Mouse (Mus musculus) B cell, adult 2 months (primary cell): ENCODE data around the gene Glo1.
"Not testable (repeated sequence)": the region's sequence is repeated elsewhere in the genome, so short reads cannot be mapped to it uniquely, and the experiment has no call there.

Experiments used
- DNase-seq, 2 experiments: peaks; one replicate each; pipeline ENCODE4 v3.0.0; 2022

The Glo1 gene

DNA sequence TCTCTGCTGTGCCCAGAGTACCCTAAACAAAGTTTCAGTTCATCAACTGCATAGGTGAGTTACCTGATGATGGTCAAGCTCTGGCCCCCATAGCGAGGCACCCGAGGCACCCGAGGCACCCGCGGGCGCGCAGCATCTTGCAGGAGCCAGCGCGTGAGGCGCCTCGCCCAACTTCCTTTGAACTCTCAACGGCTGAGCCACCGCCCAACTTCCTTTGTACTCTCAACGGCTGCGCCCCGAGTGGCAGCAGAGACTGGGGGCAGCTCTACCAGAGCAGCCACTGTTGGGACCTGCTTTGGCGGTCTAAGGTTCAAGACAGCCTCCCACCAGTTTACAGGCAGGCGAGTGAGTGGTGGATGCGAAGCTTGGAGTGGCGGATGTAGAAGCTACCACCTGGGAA is at the start of gene Glo1:
Gene Glo1, minus strand, starts transcription at position 153 of the 400 bp plus-strand sequence.
- DNase-seq, result not testable (repeated sequence)

DNA sequence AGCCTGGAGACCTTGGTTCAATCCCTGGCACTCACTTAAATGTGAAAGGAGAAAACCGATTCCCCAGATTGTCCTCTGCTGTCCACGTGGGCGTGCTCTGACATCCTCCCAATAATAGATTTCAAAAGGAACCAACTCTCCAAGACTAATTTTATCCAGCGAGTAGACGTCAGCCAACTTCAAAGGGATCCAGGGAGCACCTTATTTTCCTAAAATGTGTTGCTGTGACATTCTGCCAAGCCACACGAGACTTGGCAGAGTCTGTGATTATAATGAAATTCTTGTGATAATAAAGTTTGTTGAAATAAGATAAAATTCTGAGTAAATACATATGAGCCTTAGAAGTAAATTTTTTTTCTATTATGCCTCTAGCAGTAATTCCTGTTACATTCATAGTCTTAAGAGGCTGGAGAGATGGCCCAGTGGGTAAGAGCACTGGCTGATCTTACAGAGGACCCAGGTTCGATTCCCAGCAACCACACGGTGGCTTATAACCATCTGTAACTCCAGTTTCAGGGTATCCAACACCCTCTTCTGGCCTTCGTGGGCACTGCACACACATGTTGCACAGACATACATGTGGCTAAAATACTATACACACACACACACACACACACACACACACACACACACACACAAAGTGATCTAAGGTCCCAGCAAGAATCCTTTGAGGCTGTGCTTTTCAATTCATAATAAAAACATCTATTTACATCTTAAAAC is 48.5 kb upstream of the Glo1 start:
- no peak for DNase-seq

DNA sequence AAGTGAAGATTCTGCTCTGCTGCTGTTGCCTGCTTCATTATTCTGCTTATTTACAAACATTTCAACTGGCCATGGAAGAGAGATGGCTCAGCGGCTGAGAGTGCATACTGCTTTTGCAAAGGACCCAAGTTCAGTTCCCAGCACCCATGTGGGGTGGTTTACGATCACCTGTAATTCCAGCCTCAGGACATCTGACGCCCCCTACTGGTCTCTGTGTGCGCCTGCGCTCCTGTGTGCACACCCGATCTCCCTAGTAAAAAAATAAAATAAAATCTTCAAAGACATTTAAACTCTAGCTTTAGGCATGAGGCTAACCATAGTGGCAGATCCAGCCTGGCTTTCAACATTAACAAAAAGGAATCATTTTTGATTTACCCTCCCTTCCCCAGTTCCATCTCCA is 46.4 kb upstream of the Glo1 start:
- DNase-seq, result peak in 1 of 2 experiments; percentile 12

DNA sequence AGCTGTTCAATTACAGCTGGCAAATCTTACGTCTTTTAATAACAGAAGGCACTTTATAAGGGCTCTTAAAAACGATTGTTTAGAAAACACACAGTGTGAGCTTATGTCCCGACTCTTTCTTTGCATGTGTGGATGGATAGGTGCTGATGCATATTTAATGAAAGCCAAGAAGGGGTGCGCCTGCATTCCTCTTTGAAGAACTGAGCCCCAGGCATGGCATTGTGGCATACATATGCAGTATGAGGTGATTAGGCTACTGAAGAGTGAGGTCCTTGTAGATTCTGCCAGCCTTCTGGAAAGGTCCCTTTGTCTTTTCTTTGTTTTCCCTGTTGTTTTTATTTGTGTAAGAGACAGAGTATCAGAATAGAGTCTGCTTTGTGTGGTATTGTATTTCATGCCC is 45.9 kb upstream of the Glo1 start:
- DNase-seq, result no peak

DNA sequence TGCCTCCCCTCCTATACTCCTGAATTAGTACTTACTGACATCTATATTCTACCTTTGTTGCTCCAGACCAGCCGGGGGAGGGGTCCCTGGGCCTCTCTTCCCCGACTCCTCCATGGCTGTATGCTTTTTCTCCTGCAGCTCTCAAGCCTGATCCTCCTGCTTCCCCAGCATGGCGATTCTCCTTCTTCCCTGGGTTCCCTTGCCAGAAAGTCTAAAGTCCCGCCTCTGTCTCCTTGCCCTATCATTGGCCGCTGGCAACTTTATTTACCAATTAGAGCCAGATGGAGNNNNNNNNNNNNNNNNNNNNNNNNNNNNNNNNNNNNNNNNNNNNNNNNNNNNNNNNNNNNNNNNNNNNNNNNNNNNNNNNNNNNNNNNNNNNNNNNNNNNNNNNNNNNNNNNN is 38.2 kb upstream of the Glo1 start:
- no peak for DNase-seq

DNA sequence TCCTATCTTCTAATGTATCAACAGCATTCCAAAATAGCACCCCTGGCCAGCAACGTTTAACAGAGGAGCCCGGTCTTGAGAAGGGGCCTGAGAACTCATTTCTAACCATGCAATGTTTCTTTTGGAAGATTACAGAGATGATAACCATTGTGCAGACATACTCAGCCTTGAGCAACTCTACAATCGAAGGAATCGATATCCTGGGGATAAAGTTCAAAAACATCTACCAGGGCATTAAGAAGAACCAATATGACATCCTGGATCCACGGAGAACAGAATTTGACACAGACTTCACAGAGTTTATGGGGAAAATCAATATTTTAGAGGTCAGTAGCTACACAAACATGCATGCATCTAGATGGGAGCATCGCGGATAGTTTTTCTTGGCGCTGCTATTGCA is 36.5 kb upstream of the Glo1 start:
- DNase-seq, result no peak

DNA sequence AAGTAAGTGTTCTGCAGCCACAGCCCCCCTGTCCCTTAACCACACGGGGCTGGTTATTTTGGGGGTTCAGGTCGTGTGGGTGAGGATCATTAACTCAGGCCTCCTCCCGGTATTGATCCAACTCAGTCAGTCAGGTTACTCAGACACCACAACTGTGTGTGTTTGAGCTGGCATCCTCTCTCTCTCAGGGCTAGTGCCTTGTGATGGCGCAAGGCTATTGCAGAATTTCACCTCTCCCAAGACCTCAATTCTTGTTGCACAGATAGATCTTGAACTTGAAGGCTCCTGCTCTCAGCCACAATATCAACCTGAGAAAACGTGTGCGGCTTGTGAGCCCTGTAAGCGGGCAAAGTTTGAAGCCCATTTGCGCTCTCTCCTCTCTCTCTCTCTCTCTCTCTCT is 35.5 kb upstream of the Glo1 start:
- no peak for DNase-seq

DNA sequence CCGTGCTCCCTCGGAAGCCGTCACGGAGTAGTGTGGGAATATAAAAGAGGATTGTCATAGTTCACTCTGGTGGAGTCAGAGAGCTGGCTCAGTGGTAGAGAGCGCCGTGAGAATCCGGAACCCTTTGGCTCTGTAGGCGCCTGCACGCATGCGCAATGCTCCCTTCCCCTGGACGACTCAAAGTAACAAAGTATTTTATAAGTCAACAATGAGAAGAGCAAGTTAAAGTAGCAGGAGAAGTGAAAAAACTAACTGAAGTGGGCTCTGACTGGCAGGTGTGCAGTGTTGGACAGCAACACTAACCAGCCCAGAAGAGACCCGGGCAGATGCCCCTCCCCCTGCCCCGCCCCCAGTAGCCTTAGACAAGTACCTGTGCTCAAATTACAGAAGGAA is 31.5 kb upstream of the Glo1 start:
- peak; percentile 74 to 76 for DNase-seq

DNA sequence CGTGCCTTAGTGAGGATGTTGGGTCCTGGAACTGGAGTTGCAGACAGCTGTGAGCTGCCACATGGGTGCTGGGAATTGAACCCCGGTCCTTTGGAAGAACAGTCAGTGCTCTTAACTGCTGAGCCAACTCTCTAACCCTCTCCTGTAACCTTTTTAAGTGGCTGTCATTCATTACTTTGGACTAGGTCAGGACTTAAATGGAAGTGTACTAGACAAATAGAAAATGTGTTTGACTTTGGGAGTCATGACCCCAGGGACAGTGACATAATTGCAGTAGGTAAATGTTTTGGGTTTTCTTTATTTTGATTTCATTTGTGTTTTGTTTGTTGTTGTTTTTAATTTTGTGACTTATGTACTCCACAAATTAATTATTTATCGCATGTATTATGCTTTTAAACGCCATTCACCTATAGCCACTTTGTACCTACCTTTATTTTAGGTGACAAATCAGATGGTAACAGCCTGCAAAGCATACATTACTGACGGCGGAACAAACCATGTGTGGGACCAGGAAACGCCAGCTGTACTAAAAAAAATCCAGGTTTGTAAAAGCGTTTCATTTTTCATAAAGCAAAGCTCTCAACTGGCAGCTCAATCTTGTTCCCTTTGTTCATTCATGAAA is 31.0 kb upstream of the Glo1 start:
- DNase-seq, result no peak

DNA sequence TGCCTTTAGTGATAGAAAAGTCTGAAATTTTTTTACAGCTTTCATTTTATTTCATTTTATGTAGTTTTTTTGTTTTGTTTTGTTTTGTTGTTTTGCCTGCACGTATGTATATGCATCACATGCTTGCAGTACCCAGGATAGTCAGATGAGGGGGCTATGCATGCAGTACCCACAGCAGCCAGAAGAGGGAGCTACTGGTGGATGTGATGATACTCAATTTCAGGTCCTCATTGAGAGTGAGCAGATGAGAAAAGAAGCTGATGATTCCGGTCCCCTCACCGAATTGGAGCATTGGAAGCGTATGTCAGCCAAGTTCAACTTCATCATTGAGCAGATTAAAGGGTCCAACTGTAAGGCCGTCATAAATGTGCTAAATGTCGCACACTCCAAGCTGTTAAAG is 26.3 kb upstream of the Glo1 start:
- DNase-seq, result peak; percentile 63 to 68

DNA sequence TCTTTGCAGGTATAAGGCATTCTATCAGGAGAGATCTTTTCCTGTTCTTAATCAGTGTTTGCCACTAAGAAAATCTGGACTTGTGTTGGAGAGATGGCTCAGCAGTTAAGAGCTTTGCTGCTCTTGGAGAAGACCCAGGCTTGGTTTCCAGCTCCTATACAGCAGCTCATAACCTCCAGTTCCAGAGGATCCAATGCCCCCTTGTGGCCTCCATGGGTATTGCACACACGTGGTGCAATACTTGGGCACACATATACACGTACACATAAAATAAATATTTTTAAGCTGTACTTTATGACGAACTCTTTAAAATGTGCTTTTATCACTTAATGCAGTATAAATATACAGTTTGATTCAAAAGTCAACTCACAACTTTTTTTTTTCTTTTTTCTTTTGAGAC is 22.1 kb upstream of the Glo1 start:
- peak; percentile 23 to 31 for DNase-seq

DNA sequence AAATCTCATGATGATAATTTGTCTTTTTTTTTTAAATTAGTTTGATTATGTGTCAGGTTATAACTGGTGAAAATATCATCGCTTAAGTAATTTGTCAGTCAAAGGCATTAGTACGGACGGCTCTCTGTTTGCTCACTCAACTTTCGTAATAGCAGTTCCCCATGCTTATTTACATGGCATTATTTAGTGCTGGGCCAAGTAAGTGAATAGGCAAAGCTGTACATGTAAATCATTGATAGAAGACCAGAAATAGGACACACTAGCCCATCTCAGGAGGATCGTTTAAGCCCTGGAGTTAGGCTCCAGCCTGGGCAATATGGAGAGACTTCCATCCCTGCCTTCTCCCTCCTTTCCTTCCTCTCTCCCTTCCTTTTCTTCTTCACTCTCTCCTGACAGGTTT is 14.2 kb upstream of the Glo1 start:
- no peak for DNase-seq

DNA sequence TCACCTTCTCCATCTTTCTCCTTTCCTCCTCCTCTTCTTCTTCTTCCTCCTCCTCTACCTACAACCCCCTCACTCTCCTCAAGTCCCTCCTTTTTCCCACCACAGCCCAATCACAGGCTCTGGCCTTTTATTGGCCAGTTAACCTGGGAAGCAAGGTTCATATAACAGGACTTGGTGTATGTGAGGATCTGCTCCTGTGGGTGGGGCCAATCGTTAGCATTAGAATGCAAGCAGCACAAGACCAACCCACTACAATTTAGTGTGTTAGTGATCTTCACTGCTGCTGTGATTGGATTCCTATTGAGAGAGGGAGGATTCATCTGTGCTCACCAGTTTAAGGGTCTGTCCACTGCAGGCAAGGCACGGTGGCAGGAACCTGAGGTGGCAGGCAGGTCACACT is 12.3 kb upstream of the Glo1 start:
- no peak for DNase-seq

DNA sequence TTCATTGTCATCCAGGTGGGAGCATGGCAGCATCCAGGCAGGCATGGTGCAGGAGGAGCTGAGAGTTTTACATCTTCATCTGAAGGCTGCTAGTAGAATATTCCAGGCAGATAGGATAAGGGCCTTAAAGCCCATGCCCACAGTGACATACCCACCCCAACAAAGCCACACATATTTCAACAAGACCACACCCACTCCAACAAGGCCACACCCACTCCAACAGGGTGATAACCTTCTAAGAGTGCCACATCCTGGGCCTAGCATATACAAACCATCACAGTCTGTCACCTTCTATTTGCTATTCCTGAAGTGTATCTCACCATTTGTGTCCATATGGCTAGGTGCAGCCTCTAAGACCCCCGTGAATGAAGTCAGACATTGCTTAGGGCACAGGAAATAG is 11.0 kb upstream of the Glo1 start:
- DNase-seq, result no peak

DNA sequence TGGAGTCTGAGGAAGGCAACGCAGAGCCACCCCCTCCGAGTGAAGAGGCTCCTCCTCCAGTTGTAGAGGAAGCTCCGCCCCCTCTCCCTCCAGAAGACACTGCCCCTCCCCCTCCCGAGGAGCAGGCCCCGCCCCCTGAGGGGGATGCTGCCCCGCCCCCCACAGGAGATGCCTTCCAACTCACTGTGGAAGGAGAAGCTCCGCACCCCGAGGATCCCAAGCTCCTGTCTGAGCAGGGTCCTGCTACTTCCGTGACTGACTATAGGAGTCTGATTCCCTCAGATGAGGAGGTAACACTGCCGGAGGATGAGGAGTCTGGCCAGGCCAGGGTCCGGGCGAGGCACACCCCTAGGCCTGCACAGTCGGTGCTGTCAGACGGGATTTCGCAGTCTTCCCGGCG is 8.7 kb upstream of the Glo1 start:
- DNase-seq, result no peak

DNA sequence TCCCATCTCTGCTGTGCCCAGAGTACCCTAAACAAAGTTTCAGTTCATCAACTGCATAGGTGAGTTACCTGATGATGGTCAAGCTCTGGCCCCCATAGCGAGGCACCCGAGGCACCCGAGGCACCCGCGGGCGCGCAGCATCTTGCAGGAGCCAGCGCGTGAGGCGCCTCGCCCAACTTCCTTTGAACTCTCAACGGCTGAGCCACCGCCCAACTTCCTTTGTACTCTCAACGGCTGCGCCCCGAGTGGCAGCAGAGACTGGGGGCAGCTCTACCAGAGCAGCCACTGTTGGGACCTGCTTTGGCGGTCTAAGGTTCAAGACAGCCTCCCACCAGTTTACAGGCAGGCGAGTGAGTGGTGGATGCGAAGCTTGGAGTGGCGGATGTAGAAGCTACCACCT is 2.5 kb downstream of the Glo1 start, which contains the start of gene Dnah8:
Gene Dnah8, plus strand, starts transcription at position 223 of the 400 bp plus-strand sequence.
- DNase-seq, result not testable (repeated sequence)

DNA sequence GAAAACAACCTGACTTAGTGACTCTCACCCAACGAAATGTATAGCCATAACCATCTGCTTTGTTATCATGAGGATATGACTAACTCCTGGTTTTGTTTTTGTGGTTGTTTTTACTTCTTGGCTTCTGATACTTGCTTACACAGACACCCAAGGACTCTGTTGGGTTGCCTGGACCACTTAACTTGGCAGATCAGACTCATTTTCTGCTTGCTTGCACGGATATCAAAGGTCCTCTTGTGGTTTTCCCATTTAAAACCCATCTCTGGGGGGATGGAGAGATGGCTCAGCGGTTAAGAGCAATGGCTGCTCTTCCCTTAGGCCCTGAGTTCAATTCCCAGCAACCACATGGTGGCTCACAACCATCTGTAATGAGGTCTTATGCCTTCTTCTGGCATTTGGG is 3.5 kb downstream of the Glo1 start:
- DNase-seq, result no peak

DNA sequence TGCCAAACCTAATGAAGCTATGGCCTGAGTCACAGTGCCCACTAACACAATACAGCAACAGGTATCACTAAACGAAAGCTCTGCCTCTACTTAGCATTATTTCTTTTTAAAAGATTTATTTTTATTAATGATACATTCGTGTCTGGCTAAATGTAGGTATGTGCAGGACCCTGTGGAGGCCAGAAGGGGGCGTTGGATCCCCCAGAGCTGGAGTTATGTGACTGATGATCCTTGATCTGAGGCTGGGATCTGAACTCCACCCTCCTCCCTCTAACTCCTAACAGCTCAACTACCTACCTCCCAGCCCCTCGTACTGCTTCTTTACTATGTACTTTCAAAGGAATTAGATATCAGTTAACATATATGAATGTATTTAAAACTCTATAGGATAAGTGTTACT is 5.2 kb downstream of the Glo1 start:
- DNase-seq, result peak in 1 of 2 experiments; percentile 17

DNA sequence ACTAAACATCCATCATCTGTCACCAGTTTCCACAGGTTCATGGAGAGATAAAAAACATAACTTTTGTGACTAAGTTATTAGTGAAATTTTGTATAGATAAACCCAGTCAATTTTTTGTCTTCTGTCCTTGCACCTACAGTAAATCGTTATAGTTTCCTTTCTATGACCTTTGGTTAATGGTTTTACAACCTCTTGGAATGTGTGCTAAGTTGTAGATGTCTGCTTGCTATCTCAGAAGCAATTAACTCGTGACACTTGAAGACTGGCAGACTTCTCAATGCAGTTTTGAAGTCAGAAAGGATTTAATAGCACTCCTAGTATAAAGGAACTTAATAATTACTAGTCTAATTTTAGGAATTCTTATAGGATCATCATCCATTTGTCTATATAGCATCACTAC is 6.1 kb downstream of the Glo1 start:
- DNase-seq, result no peak

DNA sequence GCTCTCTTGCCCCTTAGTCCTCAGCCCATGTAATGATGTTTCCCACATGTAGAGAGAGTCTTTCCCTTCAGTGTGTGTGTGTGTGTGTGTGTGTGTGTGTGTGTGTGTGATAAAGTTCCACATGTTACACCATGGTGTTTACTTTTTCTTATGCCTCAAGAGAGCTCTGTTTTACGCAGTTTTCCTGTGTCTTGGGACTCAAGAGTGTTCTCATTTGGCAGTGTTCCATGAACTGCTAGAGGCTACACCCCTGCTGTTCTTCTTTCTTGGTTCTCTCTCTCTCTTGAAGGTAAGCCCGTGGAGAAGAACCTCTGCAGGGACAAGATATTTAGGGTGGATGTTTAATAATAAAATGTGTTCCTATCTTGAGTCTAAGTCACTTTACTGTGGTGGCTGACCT is 7.5 kb downstream of the Glo1 start:
- DNase-seq, result no peak

DNA sequence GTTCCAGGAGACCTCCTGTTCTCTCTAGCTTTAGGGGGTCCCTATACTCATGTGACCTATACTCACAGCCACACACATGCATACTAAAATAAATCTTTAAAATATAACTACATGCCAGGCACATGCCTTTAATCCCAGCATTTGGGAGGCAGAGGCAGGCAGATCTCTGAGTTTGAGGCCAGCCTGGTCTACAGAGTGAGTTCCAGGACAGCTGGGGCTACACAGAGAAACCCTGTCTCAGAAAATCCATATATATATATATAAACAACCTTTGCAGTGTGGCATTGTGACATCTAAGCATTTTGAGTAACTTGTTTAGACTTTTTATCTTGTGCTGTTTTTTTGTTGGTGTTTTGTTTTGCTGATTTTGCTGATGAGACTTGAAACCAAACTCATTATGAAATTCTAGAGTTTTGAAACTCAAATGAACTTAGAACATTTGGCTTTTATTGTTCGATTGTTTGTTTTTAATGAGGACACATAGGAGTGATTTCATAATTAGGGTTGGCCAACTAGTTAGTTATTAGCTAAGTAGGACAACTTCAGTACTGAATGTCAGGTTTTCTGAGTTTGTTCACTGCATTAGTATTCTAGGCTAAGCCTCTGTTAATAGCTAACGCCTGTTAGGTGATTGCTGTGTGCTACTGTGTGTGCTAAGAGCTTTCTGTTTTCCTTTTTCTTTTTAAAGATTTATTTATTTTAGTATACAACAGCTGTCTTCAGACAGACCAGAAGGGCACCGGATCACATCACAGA is 8.4 kb downstream of the Glo1 start:
- no peak for DNase-seq

DNA sequence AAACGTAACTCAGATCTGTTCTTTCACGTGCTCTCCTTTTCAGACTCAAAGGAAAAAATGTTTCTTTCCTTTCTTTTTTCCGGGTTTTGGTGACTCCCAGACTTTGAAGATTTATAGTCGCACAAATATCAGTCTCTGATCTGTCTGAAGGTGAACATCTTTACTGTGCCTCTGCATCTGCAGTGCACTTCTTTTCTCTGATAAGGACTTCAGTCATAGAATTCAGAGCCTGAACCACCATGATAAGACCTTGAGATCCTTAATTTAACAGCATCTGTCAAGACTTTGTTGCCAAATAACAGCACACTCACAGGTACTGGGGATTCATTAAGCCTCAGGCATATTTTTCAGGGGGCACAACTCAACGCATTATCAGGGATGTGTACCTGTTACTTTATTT is 10.5 kb downstream of the Glo1 start:
- DNase-seq, result no peak

DNA sequence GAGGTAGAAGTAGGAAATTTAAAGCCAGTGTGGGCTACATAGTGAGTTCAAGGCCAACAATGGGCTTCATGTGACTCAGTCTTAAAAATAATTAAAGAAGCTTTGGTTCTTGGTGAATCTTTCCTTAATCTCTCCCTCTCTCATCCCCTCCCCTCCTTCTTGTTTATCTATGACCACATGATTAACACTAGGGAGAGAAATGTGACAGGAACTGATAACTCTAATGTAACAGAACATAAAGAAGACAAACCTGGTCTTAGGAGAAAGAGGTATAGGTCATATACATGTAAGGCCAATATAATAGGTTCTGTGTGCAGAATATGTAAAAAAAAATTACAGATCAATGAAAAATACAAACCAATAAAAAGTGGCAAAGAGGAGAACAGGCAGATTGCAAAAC is 13.3 kb downstream of the Glo1 start:
- DNase-seq, result no peak
